Mouse (Mus musculus): Measurements from ENCODE around the gene Hpgd.

GRCm38 (mm10) chr8:56315189-56315588 lies 20.8 kb downstream of the Hpgd start:
- TF ChIP-seq POLR2A (IDR thresholded peaks at IDR 0.05; ENCODE audit: insufficient read depth, low read depth, low read length): no peak
- no peak for TF ChIP-seq CTCF (IDR thresholded peaks at IDR 0.05; ENCODE audit: insufficient read depth, low read depth, low read length)
